Mouse (Mus musculus) liver, embryonic 12.5 days (tissue): ENCODE data around the gene Zfp711. TPM values are rescaled to one million over a fixed set of nuclear protein-coding genes. Genes with fewer than 3 reads are reported as not detected.

Experiments used
- ATAC-seq: fragments of 200-750 bp; cut with Nextera tagmentation; 2 replicates; pipeline ENCODE4 v1.8.0; 2017; ENCODE audit warnings: moderate number of reproducible peaks, mild to moderate bottlenecking, moderate library complexity
- H3K27ac ChIP-seq: fragments of 300-500 bp; sonication (generic); 2 replicates; pipeline ENCODE4 v1.5.1; 2016; ENCODE audit warnings: mild to moderate bottlenecking
- H3K27me3 ChIP-seq: fragments of 300-500 bp; sonication (generic); replicated peaks from 2 replicates; pipeline ENCODE4 v1.6.1; 2016; ENCODE audit warnings: mild to moderate bottlenecking, moderate library complexity
- H3K36me3 ChIP-seq: fragments of 300-500 bp; sonication (generic); 2 replicates; pipeline ENCODE4 v1.6.1; 2016; ENCODE audit warnings: mild to moderate bottlenecking, moderate library complexity
- H3K4me1 ChIP-seq: fragments of 300-500 bp; sonication (generic); 2 replicates; pipeline ENCODE4 v1.6.1; 2016
- H3K4me2 ChIP-seq: fragments of 300-500 bp; sonication (generic); 2 replicates; pipeline ENCODE4 v1.6.1; 2016; ENCODE audit warnings: mild to moderate bottlenecking, moderate library complexity
- H3K4me3 ChIP-seq: fragments of 300-500 bp; sonication (generic); 2 replicates; pipeline ENCODE4 v1.5.1; 2016; ENCODE audit warnings: mild to moderate bottlenecking, moderate library complexity
- H3K9ac ChIP-seq: fragments of 300-500 bp; sonication (generic); 2 replicates; pipeline ENCODE4 v1.6.1; 2016; ENCODE audit warnings: mild to moderate bottlenecking, moderate library complexity
- H3K9me3 ChIP-seq: fragments of 300-500 bp; sonication (generic); replicated peaks from 2 replicates; pipeline ENCODE4 v1.6.1; 2016; ENCODE audit warnings: mild to moderate bottlenecking, moderate library complexity
- WGBS: fragments of 180-500 bp; shearing (Covaris S2); methylation state at CpG from one replicate; pipeline ENCODE4 v1.1.7; 2016; ENCODE audit not compliant: insufficient replicate concordance; 5-methylcytosine and 5-hydroxymethylcytosine counted together
- polyA plus RNA-seq: library from polyadenylated mRNA; unstranded; fragments of >200 nt; fragmentation: Nextera tagmentation; extraction: Ambion mirVana; gene quantifications from 2 replicates; pipeline ENCODE4 v1.2.1, GENCODE M21; 2016

Gene Zfp711
- 2.8 and 3.3 TPM in 2 replicates for polyA plus RNA-seq

DNA sequence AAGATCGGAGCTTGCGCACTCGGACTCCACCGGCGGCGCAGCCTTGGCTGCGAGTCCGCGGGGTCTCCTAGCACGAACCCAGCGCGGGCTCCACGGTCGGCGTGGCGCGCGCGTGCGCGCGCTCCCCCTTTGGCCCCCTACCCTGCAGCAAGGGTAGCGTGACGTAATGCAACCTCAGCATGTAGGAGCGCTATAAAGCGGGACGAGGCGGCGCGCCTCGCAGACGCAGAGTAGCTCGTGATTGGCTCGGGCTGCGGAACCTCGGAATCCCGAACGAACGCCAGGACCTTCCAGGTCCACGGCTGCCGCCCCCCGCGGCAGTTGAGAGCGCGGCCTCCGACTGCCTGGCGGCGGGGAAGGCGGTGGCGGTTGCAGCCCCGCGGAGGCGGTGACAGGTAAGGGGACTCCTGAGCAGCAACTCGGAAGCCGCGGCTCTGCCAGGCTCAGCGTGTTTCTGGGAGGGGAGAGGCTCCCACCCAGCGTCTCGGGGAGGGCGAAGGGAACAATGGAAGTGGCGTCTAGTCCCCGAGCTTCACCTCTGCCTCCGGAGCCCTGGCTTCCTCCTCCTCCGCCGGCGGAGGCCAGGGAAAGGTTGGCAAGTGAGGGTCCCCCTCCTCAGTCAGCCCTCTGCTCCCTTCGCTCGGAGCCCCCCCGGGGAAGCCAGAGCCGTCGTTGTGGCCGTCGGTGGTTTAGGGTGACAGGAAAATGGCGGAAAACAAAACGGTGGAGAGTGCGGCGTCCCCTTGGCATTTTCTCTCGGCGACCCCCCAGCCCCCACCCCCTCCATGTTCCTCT lies at the start of gene Zfp711:
Gene Zfp711, plus strand, starts transcription at position 16 of the 795 bp plus-strand sequence.
- Histone ChIP-seq H3K36me3 (no peaks in the 10 kb centered on the region), H3K4me3 (peak within 1 kb of the TSS; percentile 56), H3K9me3 (no peaks in the 10 kb centered on the region), H3K4me2 (peak within 1 kb of the TSS; percentile 67), H3K4me1 (no peaks in the 10 kb centered on the region), H3K9ac (peak within 1 kb of the TSS; percentile 52; the same call in 1 of the 2 replicates), H3K27ac (no peak within 1 kb of the TSS), H3K27me3 (peaks cover 20% of the 10 kb centered on the region)
- ATAC-seq: peak; percentile 80
- 19% methylated on average over 59 of the region's 79 CpGs for WGBS

- Histone ChIP-seq H3K4me1 (no peaks in the 10 kb centered on the region), H3K9me3 (no peaks in the 10 kb centered on the region), H3K27ac (no peak overlapping the region), H3K36me3 (no peaks in the 10 kb centered on the region), H3K27me3 (no peaks in the 10 kb centered on the region), H3K4me2 (no peak overlapping the region), H3K9ac (no peak overlapping the region), H3K4me3 (no peak overlapping the region)
- ATAC-seq: no peak
- 84% methylated on average over 2 of the region's 2 CpGs for WGBS
Observed at GRCm38 (mm10) chrX:112567716-112568115, 32.6 kb upstream of the Zfp711 start.

- Histone ChIP-seq H3K27ac (no peak overlapping the region), H3K9ac (peak overlapping the region; percentile 52; the same call in 1 of the 2 replicates), H3K4me1 (no peaks in the 10 kb centered on the region), H3K27me3 (peaks cover 20% of the 10 kb centered on the region), H3K4me3 (peak overlapping the region; percentile 56), H3K9me3 (no peaks in the 10 kb centered on the region), H3K36me3 (no peaks in the 10 kb centered on the region), H3K4me2 (peak overlapping the region; percentile 67)
- no peak for ATAC-seq
- 9% methylated on average over 18 of the region's 81 CpGs for WGBS
Observed at GRCm38 (mm10) chrX:112601306-112602120, 1.2 kb downstream of the Zfp711 start.

DNA sequence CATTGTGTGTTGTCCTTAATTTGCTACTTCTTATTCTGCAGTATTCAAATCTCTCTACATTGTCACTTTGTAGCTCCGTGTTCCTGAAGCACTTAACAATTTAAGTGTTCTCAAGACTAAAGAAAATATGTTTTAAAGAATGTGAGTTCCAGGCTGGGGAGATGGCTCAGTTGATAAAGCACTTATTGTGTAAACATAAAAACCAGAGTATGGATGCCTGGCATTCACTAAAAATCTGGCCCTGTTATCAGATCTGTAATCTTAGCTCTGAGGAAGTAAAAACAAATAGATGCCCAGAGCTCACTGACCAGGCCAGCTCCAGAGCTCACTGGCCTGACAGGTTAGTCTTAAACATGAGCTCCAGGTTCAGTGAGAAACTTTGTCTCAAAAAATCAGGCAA lies 75.2 kb downstream of the Zfp711 start:
- ATAC-seq: no peak
- no peaks in the 10 kb centered on the region for H3K36me3 ChIP-seq
- H3K4me1 ChIP-seq: 0 out of 2 replicates have a peak, but pooled peaks cover 3% of the 10 kb centered on the region
- 32% methylated on average over 1 of the region's 1 CpGs for WGBS
- H3K4me3 ChIP-seq: no peak overlapping the region
- no peaks in the 10 kb centered on the region for H3K9me3 ChIP-seq
- no peak overlapping the region for H3K4me2 ChIP-seq
- no peaks in the 10 kb centered on the region for H3K27me3 ChIP-seq
- no peak overlapping the region for H3K9ac ChIP-seq
- H3K27ac ChIP-seq: no peak overlapping the region

GRCm38 (mm10) chrX:112680605-112681004 lies 80.3 kb downstream of the Zfp711 start:
- WGBS: 6% methylated on average over 5 of the region's 5 CpGs
- Histone ChIP-seq H3K4me3 (no peak overlapping the region), H3K36me3 (no peaks in the 10 kb centered on the region), H3K4me1 (0 out of 2 replicates have a peak, but pooled peaks cover 3% of the 10 kb centered on the region), H3K27ac (no peak overlapping the region), H3K9ac (no peak overlapping the region), H3K4me2 (no peak overlapping the region), H3K27me3 (no peaks in the 10 kb centered on the region), H3K9me3 (no peaks in the 10 kb centered on the region)
- ATAC-seq: peak; percentile 67

Other genes starting within 250 kb of the Zfp711 start
- not detected in 2 replicates for gene Satl1, start 193.7 kb upstream of the Zfp711 start, polyA plus RNA-seq
- not detected in 2 replicates for gene 2010106E10Rik, start 105.3 kb upstream of the Zfp711 start, polyA plus RNA-seq
- gene Pof1b, start 98.1 kb downstream of the Zfp711 start, polyA plus RNA-seq: not detected in 2 replicates